Mouse (Mus musculus) lung, postnatal 36 days (tissue): ENCODE measurements around the gene Treh.

Experiments
- DNase-seq: peaks from one replicate; pipeline ENCODE4 v3.0.0; 2022; ENCODE audit warnings: mixed read lengths

The Treh gene

DNA sequence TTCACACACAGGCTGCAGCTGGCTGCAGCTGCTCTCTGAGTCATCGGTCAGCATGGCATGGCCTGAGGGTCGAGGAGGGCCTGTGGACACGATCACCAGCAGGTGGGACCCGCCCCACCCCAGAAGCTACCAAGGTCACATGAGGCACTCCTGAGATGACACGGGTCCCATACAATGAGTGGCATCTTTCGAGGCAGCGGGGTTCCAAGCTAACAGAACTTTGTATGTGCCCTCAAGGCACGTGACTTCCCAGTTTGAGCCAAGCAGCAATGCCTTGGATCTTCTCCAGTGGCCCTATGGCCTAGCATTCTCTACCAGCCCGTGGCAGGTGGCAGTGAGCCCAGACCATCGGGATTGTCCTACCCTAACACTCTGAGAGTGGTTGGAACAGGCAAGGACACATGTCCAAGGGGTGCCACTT lies 44.8 kb downstream of the Treh start:
- no peak for DNase-seq

DNA sequence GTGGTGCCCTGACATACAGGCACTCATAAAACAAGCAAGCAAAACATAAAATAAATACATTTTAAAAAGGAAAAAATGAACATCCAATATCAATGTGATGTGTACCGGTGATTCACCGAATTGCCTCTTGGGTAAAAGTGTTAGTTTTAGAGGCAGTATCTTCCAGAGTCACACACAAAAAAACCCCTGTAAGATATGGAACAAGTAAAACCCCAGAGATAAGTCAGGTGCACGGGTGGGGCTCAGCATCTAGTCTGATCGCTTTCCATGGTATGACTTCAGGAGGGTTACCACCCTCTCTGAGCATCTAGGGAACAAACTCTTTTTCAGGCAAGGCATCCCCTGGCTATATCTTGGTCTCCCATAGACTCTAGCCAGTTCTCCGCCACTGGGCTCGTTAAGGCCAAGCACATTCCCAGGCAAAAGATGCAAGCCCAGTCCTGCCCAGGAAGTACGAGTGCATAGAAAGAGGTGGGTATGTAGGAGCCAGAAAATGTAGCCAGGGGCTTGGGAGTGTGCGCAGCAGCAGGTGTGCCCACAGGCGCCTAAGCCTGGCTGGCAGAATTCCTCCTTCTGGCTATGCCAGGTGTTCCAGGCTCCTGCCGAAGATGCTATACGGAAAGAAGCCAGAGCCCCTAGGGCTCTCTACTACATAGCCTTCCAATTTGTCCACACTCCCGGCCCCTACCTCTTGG lies 46.1 kb downstream of the Treh start:
- DNase-seq = no peak

DNA sequence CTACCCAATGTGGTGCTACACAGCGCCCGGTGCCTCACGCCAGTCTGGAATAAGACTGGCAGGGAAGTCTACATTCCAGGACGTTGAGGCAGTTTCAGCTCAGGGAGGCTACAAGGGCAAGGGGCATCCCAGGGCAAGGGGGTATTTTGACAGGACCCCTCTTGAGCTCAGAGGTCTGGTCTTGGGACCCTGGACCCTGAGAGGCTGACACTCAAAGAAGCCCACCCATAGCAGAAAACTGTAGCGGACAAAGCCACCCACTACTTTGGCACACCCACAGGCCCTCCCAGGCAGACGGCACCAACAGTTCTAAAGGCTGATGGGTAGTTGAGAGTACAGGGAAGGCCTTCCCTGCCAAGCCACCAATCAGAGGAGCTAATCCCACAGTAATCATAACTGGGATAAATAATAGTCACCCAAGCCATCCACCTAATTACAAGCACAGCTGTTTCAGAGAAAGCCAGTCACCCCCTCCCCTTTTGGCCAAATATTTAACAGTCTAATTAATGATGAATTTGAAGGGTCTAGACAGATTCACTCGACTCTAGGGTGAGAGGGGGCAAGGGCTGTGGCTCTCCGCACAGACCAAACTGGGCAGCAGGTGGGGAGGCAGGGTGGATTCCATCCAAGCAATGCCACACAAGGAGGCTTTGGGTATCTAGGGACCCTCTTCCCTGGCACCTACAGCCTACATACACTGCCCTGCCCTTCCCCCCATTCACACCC lies 46.8 kb downstream of the Treh start:
- DNase-seq = no peak

DNA sequence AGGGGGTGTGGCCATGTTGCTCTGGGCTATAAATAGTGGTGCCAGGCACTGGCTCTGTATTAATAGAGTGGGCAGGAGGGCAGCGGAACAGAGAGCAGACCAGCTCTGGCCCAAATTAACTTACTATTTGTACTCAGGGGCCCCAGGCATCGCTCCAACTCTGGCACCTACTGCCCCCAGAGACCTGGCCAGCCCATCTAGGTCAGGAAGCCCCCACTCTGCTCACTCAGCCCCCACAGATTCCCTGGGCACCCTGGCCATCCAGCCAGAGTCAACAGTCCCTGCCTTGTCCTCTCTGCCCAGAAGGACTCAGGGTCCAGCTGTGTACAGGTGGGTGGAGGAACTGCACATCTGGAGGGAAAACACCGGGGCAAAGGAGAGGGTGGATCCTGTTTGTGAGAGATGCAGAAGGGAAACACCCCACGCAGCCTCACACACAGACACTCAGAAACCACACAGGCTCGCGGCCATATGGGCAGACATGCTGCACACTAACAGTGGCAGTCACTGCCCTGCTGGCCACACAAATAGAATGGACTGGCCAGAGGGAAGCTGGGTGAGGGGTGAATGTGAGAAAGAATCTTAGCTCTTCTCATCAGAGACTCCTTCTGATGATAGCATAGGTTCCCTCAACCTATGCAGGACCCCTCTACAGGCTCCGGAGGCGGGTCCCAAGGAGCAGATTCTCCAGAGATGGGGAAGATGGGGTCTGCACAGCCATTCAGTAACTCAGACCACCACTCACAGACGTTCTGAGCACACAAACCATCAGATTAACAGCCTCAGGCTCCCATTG lies 47.5 kb downstream of the Treh start:
- DNase-seq = no peak

DNA sequence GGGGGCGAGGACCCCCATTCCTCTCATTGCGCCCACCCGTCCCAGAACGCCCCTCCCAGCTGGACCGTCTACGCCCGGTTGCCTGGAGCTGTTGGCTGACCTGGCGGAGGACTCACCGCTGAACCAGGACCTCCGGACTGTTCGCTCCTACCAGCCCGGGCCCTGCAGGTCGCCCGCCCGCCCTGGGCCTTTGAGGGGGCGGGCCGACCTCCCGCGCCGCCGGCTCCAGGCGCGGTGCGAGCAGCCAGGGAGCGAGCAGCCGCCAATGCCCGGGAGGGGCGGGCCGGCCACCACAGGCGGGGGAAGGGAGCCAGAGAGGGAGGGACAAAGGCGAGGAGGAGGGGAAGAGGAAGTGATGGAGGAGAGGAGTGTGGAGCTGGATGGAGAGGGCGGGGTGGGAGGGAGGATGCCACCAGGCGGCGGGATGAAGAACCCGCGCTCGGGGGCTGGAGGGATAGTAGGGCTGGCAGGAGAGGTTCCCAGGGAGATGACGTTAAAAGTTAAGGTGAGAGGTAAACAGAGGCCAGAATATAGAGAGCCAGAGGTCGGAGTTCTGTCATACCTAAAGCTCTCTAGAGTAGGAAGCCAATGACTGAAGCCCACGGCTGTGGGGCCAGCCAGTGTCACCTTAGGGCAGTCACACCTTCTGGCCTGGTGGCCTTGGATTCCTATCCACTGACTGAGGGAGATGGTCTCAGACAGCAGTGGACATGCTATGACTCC lies 48.3 kb downstream of the Treh start:
- DNase-seq = peak; percentile 91

DNA sequence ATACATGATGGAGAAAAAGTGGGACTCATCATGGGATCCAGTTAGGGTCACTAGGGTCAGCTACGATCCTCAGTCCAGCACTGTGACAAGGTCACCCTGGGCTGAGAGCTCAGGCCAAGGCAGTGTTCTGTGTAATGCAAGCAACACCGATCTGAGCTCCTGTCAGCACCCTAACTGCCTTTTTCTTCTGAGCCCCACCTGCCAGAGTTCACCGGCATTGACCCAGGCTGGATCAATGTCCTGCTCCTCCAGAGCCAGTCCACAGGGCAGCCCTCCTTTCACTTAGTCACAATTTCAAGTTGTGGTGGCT lies 48.8 kb downstream of the Treh start:
- no peak for DNase-seq

DNA sequence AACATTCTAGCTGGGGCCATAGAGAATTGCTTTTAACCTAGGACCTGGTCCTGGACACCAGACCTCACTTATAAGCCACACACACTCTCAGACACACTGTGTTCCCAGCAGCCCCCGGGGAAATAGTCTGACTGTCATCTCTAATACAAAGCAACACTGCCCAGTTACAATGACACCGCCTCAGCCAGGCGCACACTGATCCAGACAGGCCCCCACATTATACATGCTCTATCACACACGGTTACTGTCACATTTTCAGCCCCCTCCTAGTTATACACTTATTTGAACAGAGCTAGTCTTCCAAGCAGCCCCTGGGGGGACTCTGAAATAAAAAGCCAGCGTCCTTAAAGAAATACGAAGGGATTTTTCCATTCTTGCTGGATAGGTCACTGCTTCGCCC lies 49.5 kb downstream of the Treh start:
- no peak for DNase-seq

DNA sequence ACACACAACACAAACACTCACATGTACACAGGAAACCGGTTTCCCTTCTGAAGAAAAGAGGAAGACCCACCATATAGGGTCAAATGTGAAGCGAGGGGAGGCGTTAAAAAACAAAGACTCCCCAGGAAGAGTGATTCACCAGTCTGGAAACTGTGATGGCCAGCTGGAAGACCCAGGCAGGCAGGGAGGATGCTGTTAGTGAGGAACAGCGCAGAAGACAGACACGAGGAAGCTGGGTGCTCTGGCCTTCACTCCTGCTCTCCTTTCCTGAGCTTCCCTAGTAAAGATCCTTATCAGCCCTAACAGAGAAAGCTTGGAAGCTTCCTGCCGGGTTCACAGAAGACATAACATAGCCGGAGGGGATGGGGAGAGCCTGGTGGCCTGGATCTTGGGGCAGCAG lies 50.0 kb downstream of the Treh start:
- DNase-seq = peak; percentile 53

DNA sequence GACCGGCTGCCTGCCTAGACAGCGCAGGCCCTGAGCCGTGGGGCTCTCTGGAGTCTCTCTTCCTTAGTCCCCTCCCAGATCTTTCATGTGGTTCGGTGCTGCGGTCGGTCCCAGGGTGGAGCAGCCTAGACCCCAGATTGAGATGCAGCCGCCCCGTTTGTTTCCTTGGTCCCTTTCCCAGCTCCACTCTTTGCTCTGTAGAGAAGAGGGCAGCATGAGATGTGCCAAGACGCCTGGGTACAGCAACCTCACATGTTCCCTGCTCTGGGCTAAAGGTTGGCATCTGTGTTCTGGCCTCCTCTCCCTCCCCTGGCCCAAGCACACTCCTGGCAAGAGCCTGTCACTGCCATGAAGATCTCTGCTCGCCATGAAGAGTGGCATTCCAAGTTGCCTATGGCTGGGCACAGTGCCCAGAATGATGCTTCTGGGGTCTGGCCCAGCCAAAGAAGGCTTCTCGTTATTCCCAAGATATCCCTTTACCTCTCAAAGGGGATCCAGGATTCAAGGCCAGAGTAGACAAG lies 50.5 kb downstream of the Treh start:
- DNase-seq = no peak

DNA sequence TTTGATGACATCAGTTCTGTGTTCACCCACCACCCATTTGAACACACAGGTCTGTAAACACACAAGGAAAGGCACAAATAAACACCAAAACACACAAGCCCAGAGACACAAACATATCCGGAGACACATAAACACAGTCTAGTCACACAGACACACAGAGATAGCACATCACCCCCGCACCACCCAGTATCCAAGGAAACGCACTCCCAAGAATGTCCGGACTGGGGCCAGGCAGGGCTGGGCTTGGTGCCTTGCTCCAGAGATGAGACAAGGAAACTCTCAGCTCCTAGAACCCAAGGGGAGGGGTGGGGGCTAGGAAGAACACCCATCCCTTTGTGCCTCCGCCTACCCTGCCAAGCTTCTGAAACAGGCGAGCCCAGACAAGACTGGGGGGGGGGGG lies 51.2 kb downstream of the Treh start:
- DNase-seq = peak; percentile 91

DNA sequence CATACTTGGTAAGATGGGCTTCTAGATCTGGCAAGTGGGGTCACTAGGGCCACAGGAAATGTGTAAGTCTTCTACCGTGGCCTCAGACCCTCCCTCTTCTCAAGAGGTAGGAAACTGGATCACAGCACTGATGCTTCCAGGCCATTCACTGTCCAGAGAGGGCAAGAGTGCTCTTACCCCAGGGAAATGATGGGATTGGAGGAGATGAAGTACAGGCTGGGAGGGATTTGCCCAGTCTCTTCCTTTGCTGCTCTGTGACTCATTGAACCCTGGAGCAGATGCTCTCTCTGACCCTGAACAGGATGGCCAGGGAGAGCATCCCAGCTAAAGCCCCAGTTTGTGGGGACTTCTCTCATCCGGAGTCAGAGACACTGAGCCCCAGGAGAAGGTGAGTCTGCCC lies 51.6 kb downstream of the Treh start:
- no peak for DNase-seq

DNA sequence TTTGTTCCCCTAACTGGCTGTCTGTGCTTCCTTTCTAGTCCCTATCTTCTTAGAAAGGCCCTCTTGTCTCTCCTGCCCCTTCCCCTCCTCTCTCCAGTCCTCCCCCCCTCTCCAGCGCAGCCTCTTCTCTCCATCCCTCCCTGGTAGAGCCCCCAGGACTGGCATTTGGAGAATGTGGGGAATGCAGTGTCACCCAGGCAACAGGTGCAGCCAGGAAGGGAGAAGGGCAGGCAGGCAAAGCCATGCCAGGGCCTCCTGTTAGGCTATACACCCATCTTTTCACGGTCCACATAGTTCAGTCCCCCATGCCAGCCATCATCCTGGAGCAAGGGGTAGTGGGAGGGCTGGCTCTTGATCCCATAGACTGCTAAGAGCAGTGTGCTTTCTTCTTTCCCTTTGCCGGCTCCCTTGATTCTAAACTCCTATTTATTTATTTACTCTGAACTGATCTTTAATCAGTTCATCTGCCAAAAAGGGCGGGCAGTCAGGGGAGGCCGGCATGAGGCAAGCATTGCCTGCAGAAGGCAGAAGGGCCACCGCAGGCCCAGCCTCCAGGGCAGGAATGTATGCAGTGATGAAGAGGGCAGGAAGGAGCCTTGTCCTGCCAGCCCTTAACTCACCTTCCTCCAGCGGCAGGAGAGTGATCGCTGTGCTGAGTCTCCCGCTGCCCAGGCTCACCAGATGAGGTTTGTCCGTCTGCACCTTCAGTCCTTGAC lies 53.6 kb downstream of the Treh start:
- DNase-seq = peak; percentile 38

DNA sequence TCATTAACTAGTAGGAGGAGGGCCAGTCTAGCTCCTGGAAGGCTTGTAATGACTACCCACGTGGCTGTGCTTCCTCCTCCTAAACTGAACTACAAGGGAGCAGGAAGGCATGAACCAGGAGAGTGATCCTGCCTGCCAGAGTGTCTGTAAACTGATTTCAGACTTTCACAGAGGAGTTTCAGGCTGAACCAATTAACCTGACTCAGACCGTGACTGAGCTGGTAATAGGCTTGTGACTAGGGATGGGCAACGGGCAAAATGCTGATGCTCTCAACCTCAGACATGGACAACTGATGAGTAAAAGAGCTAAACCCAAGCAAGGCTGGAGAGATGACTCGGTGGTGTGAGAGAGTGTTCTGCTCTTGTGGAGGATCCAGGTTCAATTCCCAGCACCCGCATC lies 54.4 kb downstream of the Treh start:
- DNase-seq = no peak

DNA sequence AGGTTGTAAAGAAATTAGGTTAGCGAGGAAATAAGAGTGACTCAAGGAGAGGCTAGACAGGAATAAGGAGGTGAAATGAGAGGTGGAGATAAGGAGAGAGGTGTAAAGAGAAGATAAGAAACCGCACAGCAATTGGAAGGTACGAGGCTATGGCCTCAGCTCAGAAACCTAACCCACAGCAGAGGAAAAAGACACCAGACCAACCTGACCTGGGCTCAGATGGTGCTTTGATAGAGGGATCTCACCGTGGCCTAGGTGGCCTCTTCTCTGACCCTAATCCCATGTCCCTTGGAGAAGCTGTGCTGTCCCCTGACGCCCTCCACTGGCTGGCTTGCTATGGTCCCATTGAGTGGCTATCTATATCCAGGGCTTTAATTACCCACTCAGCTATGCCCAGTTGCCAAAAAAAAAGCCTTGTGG lies 59.1 kb downstream of the Treh start:
- DNase-seq = no peak

DNA sequence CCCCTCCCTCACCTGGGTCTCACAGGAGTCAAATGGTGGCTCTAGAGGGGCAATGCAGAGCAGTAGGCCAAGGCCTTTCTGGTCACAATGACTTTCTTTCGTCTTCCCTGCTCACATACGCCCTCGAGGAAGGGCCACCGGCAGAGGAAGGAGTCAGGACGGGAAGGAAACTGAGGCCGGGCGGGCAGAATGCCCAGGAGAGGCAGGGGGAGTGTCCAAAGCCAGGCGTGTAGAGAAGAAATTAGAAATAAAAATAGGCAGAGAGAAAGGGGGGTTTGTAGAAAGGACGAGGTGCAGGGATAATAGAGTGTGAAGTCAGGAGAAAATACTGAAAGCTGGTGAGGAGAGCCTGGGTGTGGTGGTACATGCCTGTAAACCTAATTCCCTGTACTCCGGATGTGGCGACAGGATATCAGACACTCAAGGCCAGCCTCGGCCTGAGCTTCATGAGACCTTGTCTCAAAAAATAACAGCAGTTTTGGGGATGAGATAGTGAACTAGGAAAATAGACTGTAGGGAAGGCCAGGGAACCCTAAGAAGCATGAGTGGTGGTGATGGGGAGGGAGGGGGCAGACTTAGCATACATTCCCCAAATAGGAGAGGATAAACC lies 60.0 kb downstream of the Treh start:
- DNase-seq = peak; percentile 64

DNA sequence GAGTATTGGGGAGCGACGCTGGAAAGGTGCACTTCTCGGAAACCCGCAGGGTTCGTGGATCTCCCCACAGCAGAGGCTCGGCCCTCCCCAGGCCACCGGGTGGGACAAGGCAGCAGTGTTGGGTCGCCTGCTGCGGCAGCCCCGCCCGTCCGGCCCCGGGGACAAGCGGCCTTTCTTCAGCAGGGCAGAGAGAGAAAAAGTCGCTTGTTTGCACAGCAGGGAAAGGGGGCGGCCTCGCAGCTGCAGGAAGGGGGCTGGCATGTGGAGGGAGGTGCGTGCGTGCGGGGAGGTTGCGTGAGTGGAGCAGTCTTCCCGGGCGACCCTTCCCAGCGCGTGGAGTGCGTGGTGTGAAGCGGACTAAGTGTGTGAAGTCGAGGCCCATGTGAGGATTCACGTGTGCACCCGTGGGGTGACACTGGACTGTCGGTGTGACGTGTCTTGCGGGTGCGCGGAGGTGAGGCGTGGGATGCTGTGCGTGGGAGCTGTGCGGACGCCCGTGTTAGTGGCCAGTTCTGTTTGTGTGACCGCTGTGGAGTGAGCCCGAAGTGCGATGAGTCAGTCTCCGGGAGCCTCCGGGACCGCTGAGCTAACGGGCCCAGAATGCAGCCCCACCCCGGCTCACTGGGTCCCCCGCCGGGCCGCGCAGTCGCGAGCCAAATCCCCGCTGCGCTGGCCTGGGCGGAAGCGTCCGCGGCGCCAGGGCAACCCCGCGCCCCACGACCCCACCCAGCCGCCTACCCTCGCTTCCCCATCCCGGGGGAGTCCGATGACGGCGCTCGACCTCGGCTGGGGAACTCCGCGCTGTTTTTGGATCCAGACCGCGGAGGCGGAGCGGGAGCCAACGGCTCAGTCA lies 60.9 kb downstream of the Treh start:
- DNase-seq = peak; percentile 72

DNA sequence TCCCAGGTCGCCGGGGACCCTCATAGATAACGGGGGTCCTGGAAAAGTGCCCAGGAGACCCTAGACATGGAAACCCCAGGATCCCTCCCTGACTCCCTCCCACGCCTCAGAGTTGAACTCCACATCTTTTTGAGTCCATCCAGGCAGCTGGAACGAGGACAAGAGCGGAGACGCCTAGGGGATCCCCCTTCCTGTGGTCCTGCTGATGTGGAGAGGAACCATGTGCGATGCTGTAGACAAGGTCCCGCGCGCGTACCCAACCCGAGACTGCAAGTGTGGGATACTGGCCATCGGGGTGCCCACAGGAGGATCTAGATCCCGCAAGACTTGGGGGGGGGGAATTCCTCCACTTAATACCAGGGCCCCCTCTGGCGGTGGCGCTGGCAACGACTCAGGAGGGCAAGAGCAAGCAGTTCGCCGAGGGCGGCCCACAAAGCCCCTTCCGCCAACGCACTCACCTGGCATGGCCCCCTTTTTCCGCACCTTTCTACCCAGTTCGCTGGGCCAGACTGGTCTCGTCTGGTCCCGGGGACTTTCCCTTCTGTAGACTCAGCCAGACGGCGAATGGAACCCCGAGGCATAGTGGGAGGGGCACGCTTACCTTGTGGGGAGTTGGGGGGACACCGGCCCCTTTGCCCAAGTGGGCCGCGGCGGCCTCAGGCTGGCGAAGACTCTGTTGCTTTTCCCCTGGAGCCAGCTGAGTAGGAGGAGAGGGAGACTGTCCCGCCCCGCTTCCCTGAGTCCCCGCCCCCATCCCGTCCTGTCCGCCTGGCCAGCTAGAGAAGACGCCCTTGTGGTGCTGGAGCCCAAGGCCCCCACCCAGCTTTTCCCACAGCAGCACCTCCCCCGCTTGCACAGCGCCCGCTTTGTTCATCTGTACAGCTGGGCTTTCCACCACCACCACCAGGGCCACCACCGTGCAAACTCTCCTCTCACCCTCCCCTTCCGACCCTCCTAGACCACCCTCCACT lies 61.8 kb downstream of the Treh start, which contains the start of gene Phldb1:
Phldb1 (minus strand) TSS at position 675 of the 971 bp plus-strand sequence.
- peak; percentile 85 for DNase-seq

DNA sequence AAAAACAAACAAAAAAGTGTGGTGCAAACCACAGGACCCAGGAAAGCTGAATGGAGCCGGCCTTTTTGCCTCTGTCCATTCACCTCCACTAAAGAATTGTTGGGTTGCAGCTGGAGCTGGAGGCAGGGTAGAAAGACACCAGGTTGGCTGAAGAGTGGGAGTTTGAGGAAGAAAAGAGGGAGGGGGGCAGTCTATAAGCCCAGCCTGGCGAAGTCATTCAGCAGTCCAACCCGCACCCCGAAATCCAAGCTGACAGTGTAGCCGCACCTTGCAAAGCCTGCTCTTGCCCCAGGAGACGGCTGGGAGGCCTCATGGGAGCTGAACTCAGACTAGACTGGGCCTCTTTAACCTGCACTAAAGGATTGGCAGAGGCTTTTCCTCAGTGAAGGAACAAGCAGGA lies 62.9 kb downstream of the Treh start:
- DNase-seq = no peak
